Mouse (Mus musculus): ENCODE results near the gene Vmn1r142. TPM values are rescaled to one million over a fixed set of nuclear protein-coding genes. Genes with fewer than 3 reads are reported as not detected.
"Not testable (repeated sequence)": the region's sequence is repeated elsewhere in the genome, so short reads cannot be mapped to it uniquely, and the experiment has no call there.

Gene Vmn1r142
- not detected in 2 replicates for polyA plus RNA-seq (2012; rRNA removed)

DNA sequence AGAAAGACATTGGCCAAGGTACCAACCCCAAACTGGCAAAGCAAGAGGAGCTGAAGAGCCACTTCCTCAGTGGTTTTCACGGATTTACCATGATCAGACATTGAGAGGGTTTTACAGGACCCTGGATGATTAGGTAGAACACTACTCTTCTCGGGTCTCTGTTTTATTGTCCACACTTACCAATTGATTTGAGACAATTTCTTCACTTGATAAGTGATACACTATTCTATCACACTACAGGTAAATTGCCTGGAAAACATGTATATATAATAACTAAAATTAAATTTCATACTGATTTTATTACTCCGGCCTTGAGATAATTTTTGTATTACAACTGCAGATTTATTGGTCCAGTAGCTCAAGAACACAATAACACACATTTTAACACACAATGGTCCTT is at the start of gene Vmn1r142:
TSS of gene Vmn1r142 (minus strand) at position 101 of the 400 bp plus-strand sequence.
- DNase-seq; H3K4me1 ChIP-seq (replicated peaks; ENCODE audit: control insufficient read depth, insufficient read depth, low read length); H3K4me3 ChIP-seq (ENCODE audit: control insufficient read depth, insufficient read depth, low read length); H3K36me3 ChIP-seq (ENCODE audit: control insufficient read depth, insufficient read depth, low read length); H3K27me3 ChIP-seq (ENCODE audit: control insufficient read depth, insufficient read depth, low read length); H3K27ac ChIP-seq (ENCODE audit: control insufficient read depth, insufficient read depth, low read length): not testable (repeated sequence)
- no CpG with 5 or more reads among the region's 3 CpGs for WGBS

DNA sequence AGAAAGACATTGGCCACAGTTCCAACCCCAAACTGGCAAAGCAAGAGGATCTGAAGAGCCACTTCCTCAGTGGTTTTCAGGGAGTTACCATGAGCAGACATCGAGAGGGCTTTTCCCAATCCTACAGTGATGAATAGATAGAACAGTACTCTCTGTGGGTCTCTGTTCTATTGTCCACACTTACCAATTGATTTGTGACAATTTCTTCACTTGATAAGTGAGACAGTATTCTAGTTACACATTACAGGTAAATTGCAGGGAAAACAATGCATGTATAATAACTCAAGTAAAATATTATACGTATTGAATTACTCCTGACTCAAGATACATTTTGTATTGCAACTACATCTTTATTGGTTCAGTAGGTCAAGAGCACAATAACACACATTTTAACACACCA is 37.3 kb upstream of the Vmn1r142 start, which contains the start of gene Gm8653:
TSS of gene Gm8653 (minus strand) at position 101 of the 400 bp plus-strand sequence.
- DNase-seq; H3K4me3 ChIP-seq (ENCODE audit: control insufficient read depth, insufficient read depth, low read length); H3K36me3 ChIP-seq (ENCODE audit: control insufficient read depth, insufficient read depth, low read length); H3K4me1 ChIP-seq (replicated peaks; ENCODE audit: control insufficient read depth, insufficient read depth, low read length); H3K27ac ChIP-seq (ENCODE audit: control insufficient read depth, insufficient read depth, low read length); H3K27me3 ChIP-seq (ENCODE audit: control insufficient read depth, insufficient read depth, low read length): not testable (repeated sequence)
- WGBS: no CpG with 5 or more reads among the region's 2 CpGs

DNA sequence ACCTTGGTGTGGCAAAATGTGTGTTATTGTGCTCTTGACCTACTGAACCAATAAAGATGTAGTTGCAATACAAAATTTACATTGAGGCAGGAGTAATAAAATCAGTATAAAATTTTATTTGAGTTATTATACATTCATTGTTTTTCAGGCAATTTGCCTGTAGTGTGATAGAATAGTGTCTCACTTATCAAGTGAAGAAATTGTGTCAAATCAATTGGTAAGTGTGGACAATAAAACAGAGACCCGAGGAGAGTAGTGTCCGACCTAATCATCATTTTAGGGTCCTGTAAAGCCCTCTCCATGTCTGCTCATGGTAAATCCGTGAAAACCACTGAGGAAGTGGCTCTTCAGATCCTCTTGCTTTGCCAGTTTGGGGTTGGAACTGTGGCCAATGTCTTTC is 25.2 kb upstream of the Vmn1r142 start, which contains the start of gene Vmn1r143:
TSS of gene Vmn1r143 (plus strand) at position 301 of the 400 bp plus-strand sequence.
- not testable (repeated sequence) for H3K27me3 ChIP-seq (ENCODE audit: control insufficient read depth, insufficient read depth, low read length); H3K4me1 ChIP-seq (replicated peaks; ENCODE audit: control insufficient read depth, insufficient read depth, low read length); DNase-seq; H3K27ac ChIP-seq (ENCODE audit: control insufficient read depth, insufficient read depth, low read length); H3K4me3 ChIP-seq (ENCODE audit: control insufficient read depth, insufficient read depth, low read length); H3K36me3 ChIP-seq (ENCODE audit: control insufficient read depth, insufficient read depth, low read length)
- no CpG with 5 or more reads among the region's 3 CpGs for WGBS

GRCm38 (mm10) chr7:22134641-22135040 is 29.2 kb downstream of the Vmn1r142 start, which contains the start of gene Gm10666:
Gene Gm10666 (minus strand): TSS chr7:22134741.
- WGBS: no CpG with 5 or more reads among the region's 5 CpGs
- not testable (repeated sequence) for H3K36me3 ChIP-seq (ENCODE audit: control insufficient read depth, insufficient read depth, low read length); DNase-seq; H3K4me1 ChIP-seq (replicated peaks; ENCODE audit: control insufficient read depth, insufficient read depth, low read length); H3K27me3 ChIP-seq (ENCODE audit: control insufficient read depth, insufficient read depth, low read length); H3K4me3 ChIP-seq (ENCODE audit: control insufficient read depth, insufficient read depth, low read length); H3K27ac ChIP-seq (ENCODE audit: control insufficient read depth, insufficient read depth, low read length)

DNA sequence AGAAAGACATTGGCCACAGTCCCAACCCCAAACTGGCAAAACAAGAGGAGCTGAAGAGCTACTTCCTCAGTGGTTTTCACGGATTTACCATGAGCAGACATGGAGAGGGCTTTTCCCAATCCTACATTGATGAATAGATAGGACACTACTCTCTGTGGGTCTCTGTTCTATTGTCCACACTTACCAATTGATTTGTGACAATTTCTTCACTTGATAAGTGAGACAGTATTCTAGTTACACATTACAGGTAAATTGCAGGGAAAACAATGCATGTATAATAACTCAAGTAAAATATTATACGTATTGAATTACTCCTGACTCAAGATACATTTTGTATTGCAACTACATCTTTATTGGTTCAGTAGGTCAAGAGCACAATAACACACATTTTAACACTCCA is 45.7 kb downstream of the Vmn1r142 start, which contains the start of gene Gm16451:
TSS of gene Gm16451 (minus strand) at position 101 of the 400 bp plus-strand sequence.
- not testable (repeated sequence) for H3K4me3 ChIP-seq (ENCODE audit: control insufficient read depth, insufficient read depth, low read length); H3K36me3 ChIP-seq (ENCODE audit: control insufficient read depth, insufficient read depth, low read length); H3K27me3 ChIP-seq (ENCODE audit: control insufficient read depth, insufficient read depth, low read length); H3K27ac ChIP-seq (ENCODE audit: control insufficient read depth, insufficient read depth, low read length); DNase-seq; H3K4me1 ChIP-seq (replicated peaks; ENCODE audit: control insufficient read depth, insufficient read depth, low read length)
- no CpG with 5 or more reads among the region's 2 CpGs for WGBS

Other genes with a start within 250 kb of the Vmn1r142 start
- not detected in 2 replicates for gene Gm5891, start 242.7 kb downstream of the Vmn1r142 start, polyA plus RNA-seq (2012; rRNA removed)
- gene Vmn1r137, start 169.4 kb downstream of the Vmn1r142 start, polyA plus RNA-seq (2012; rRNA removed): not detected in 2 replicates
- gene Vmn1r138, start 135.1 kb downstream of the Vmn1r142 start, polyA plus RNA-seq (2012; rRNA removed): not detected in 2 replicates
- gene Gm6176, start 107.7 kb downstream of the Vmn1r142 start, polyA plus RNA-seq (2012; rRNA removed): not detected in 2 replicates
- not detected in 2 replicates for gene Vmn1r139, start 95.0 kb downstream of the Vmn1r142 start, polyA plus RNA-seq (2012; rRNA removed)
- not detected in 2 replicates for gene Gm16451, start 45.8 kb downstream of the Vmn1r142 start, polyA plus RNA-seq (2012; rRNA removed)
- not detected in 2 replicates for gene Gm10666, start 29.3 kb downstream of the Vmn1r142 start, polyA plus RNA-seq (2012; rRNA removed)
- gene Vmn1r143, start 25.3 kb upstream of the Vmn1r142 start, polyA plus RNA-seq (2012; rRNA removed): not detected in 2 replicates
- gene Gm8653, start 37.2 kb upstream of the Vmn1r142 start, polyA plus RNA-seq (2012; rRNA removed): not detected in 2 replicates
- gene Gm8453, start 65.4 kb upstream of the Vmn1r142 start, polyA plus RNA-seq (2012; rRNA removed): not detected in 2 replicates
- gene Gm4187, start 165.7 kb upstream of the Vmn1r142 start, polyA plus RNA-seq (2012; rRNA removed): not detected in 2 replicates
- gene Gm8660, start 207.0 kb upstream of the Vmn1r142 start, polyA plus RNA-seq (2012; rRNA removed): not detected in 2 replicates
- not detected in 2 replicates for gene Vmn1r148, start 249.5 kb upstream of the Vmn1r142 start, polyA plus RNA-seq (2012; rRNA removed)